Mouse (Mus musculus): ENCODE measurements around the gene Cog5. TPM values are rescaled to one million over a fixed set of nuclear protein-coding genes. Genes with fewer than 3 reads are reported as not detected.

Gene Cog5
- polyA plus RNA-seq, 1 experiment from 2014 or later: 38.1 TPM

GRCm38 (mm10) chr12:31907436-31907835, 252.8 kb downstream of the Cog5 start:
- Histone ChIP-seq H3K36me3 (ENCODE audit: control insufficient read depth, insufficient read depth, low read length) (no peaks in the 10 kb centered on the region), H3K9me3 (ENCODE audit: control insufficient read depth, low read length) (no peaks in the 10 kb centered on the region), H3K27ac (replicated peaks; ENCODE audit: low read depth, low read length) (no peak overlapping the region), H3K4me2 (ENCODE audit: low read depth, severe bottlenecking) (no peak overlapping the region), H3K4me3 (ENCODE audit: low read depth, low read length) (no peak overlapping the region), H3K4me1 (ENCODE audit: control insufficient read depth, insufficient read depth, low read length) (no peaks in the 10 kb centered on the region), H3K9ac (ENCODE audit: low read length) (no peak overlapping the region), H3K27me3 (ENCODE audit: control insufficient read depth, insufficient read depth, low read length) (no peaks in the 10 kb centered on the region)
- WGBS: 87% methylated on average over 2 of the region's 2 CpGs
- ATAC-seq (ENCODE audit: insufficient number of reproducible peaks, low FRiP score, low TSS enrichment, low read depth) (no peak), DNase-seq (ENCODE audit: low spot score) (no peak)

GRCm38 (mm10) chr12:31912966-31913551, 258.4 kb downstream of the Cog5 start:
- no peak overlapping the region for H3K4me3 ChIP-seq (ENCODE audit: low read depth, low read length)

GRCm38 (mm10) chr12:31913614-31914013, 258.9 kb downstream of the Cog5 start:
- no peak for DNase-seq (ENCODE audit: low spot score)
- WGBS: 76% methylated on average over 4 of the region's 4 CpGs
- Histone ChIP-seq H3K4me2 (ENCODE audit: low read depth, severe bottlenecking) (no peak overlapping the region), H3K4me1 (ENCODE audit: control insufficient read depth, insufficient read depth, low read length) (no peaks in the 10 kb centered on the region), H3K4me3 (ENCODE audit: low read depth, low read length) (no peak overlapping the region), H3K27ac (replicated peaks; ENCODE audit: low read depth, low read length) (no peak overlapping the region), H3K27me3 (ENCODE audit: control insufficient read depth, insufficient read depth, low read length) (no peaks in the 10 kb centered on the region), H3K9ac (ENCODE audit: low read length) (no peak overlapping the region), H3K36me3 (ENCODE audit: control insufficient read depth, insufficient read depth, low read length) (no peaks in the 10 kb centered on the region; the same call in 1 of the 2 replicates), H3K9me3 (ENCODE audit: control insufficient read depth, low read length) (no peaks in the 10 kb centered on the region)
- ATAC-seq (ENCODE audit: insufficient number of reproducible peaks, low FRiP score, low TSS enrichment, low read depth): no peak

More at GRCm38 (mm10) chr12:31912966-31913551, 258.4 kb downstream of the Cog5 start:
- Histone ChIP-seq H3K36me3 (ENCODE audit: control insufficient read depth, insufficient read depth, low read length) (no peaks in the 10 kb centered on the region; the same call in 1 of the 2 replicates), H3K9me3 (ENCODE audit: control insufficient read depth, low read length) (no peaks in the 10 kb centered on the region), H3K27me3 (ENCODE audit: control insufficient read depth, insufficient read depth, low read length) (no peaks in the 10 kb centered on the region), H3K27ac (replicated peaks; ENCODE audit: low read depth, low read length) (no peak overlapping the region), H3K4me1 (ENCODE audit: control insufficient read depth, insufficient read depth, low read length) (no peaks in the 10 kb centered on the region), H3K9ac (ENCODE audit: low read length) (no peak overlapping the region), H3K4me2 (ENCODE audit: low read depth, severe bottlenecking) (no peak overlapping the region)
- 75% methylated on average over 6 of the region's 6 CpGs for WGBS
- ATAC-seq (ENCODE audit: insufficient number of reproducible peaks, low FRiP score, low TSS enrichment, low read depth) (no peak), DNase-seq (ENCODE audit: low spot score) (no peak)

GRCm38 (mm10) chr12:31916691-31917090, 262.0 kb downstream of the Cog5 start:
- no peak for DNase-seq (ENCODE audit: low spot score)
- 93% methylated on average over 5 of the region's 5 CpGs for WGBS
- peaks cover 2% of the 10 kb centered on the region; the same call in 1 of the 2 replicates for H3K36me3 ChIP-seq (ENCODE audit: control insufficient read depth, insufficient read depth, low read length)

GRCm38 (mm10) chr12:31917245-31917644, 262.6 kb downstream of the Cog5 start:
- no peak for ATAC-seq (ENCODE audit: insufficient number of reproducible peaks, low FRiP score, low TSS enrichment, low read depth)
- H3K9ac ChIP-seq (ENCODE audit: low read length): no peak overlapping the region
- no peak overlapping the region for H3K4me3 ChIP-seq (ENCODE audit: low read depth, low read length)
- peaks cover 2% of the 10 kb centered on the region; the same call in 1 of the 2 replicates for H3K36me3 ChIP-seq (ENCODE audit: control insufficient read depth, insufficient read depth, low read length)
- H3K4me1 ChIP-seq (ENCODE audit: control insufficient read depth, insufficient read depth, low read length): no peaks in the 10 kb centered on the region
- no peak overlapping the region for H3K27ac ChIP-seq (replicated peaks; ENCODE audit: low read depth, low read length)
- no peak overlapping the region for H3K4me2 ChIP-seq (ENCODE audit: low read depth, severe bottlenecking)
- no peak for DNase-seq (ENCODE audit: low spot score)
- no peaks in the 10 kb centered on the region for H3K27me3 ChIP-seq (ENCODE audit: control insufficient read depth, insufficient read depth, low read length)
- 88% methylated on average over 5 of the region's 5 CpGs for WGBS
- no peaks in the 10 kb centered on the region for H3K9me3 ChIP-seq (ENCODE audit: control insufficient read depth, low read length)

More at GRCm38 (mm10) chr12:31916691-31917090, 262.0 kb downstream of the Cog5 start:
- no peak overlapping the region for H3K4me3 ChIP-seq (ENCODE audit: low read depth, low read length)
- H3K9ac ChIP-seq (ENCODE audit: low read length): no peak overlapping the region
- no peaks in the 10 kb centered on the region for H3K4me1 ChIP-seq (ENCODE audit: control insufficient read depth, insufficient read depth, low read length)
- no peak for ATAC-seq (ENCODE audit: insufficient number of reproducible peaks, low FRiP score, low TSS enrichment, low read depth)
- H3K27me3 ChIP-seq (ENCODE audit: control insufficient read depth, insufficient read depth, low read length): no peaks in the 10 kb centered on the region
- no peak overlapping the region for H3K27ac ChIP-seq (replicated peaks; ENCODE audit: low read depth, low read length)
- H3K9me3 ChIP-seq (ENCODE audit: control insufficient read depth, low read length): no peaks in the 10 kb centered on the region
- no peak overlapping the region for H3K4me2 ChIP-seq (ENCODE audit: low read depth, severe bottlenecking)

- Histone ChIP-seq H3K36me3 (ENCODE audit: control insufficient read depth, insufficient read depth, low read length) (peaks cover 2% of the 10 kb centered on the region; the same call in 1 of the 2 replicates), H3K27me3 (ENCODE audit: control insufficient read depth, insufficient read depth, low read length) (no peaks in the 10 kb centered on the region)
- WGBS: 87% methylated on average over 18 of the region's 18 CpGs
Measured at GRCm38 (mm10) chr12:31920464-31921405, 266.1 kb downstream of the Cog5 start.

GRCm38 (mm10) chr12:31924135-31924534, 269.5 kb downstream of the Cog5 start:
- 96% methylated on average over 3 of the region's 3 CpGs for WGBS
- Histone ChIP-seq H3K4me3 (ENCODE audit: low read depth, low read length) (no peak overlapping the region), H3K9me3 (ENCODE audit: control insufficient read depth, low read length) (no peaks in the 10 kb centered on the region), H3K27ac (replicated peaks; ENCODE audit: low read depth, low read length) (no peak overlapping the region), H3K27me3 (ENCODE audit: control insufficient read depth, insufficient read depth, low read length) (no peaks in the 10 kb centered on the region), H3K4me2 (ENCODE audit: low read depth, severe bottlenecking) (no peak overlapping the region), H3K36me3 (ENCODE audit: control insufficient read depth, insufficient read depth, low read length) (peaks cover 2% of the 10 kb centered on the region; the same call in 1 of the 2 replicates), H3K9ac (ENCODE audit: low read length) (no peak overlapping the region), H3K4me1 (ENCODE audit: control insufficient read depth, insufficient read depth, low read length) (no peaks in the 10 kb centered on the region)
- DNase-seq (ENCODE audit: low spot score) (no peak), ATAC-seq (ENCODE audit: insufficient number of reproducible peaks, low FRiP score, low TSS enrichment, low read depth) (no peak)

More at GRCm38 (mm10) chr12:31920464-31921405, 266.1 kb downstream of the Cog5 start:
- no peak for ATAC-seq (ENCODE audit: insufficient number of reproducible peaks, low FRiP score, low TSS enrichment, low read depth)
- DNase-seq (ENCODE audit: low spot score): no peak
- no peaks in the 10 kb centered on the region for H3K9me3 ChIP-seq (ENCODE audit: control insufficient read depth, low read length)
- no peaks in the 10 kb centered on the region for H3K4me1 ChIP-seq (ENCODE audit: control insufficient read depth, insufficient read depth, low read length)
- no peak overlapping the region for H3K4me3 ChIP-seq (ENCODE audit: low read depth, low read length)
- H3K9ac ChIP-seq (ENCODE audit: low read length): no peak overlapping the region
- H3K4me2 ChIP-seq (ENCODE audit: low read depth, severe bottlenecking): no peak overlapping the region
- H3K27ac ChIP-seq (replicated peaks; ENCODE audit: low read depth, low read length): no peak overlapping the region

GRCm38 (mm10) chr12:31925343-31925742, 270.7 kb downstream of the Cog5 start:
- Histone ChIP-seq H3K36me3 (ENCODE audit: control insufficient read depth, insufficient read depth, low read length) (peaks cover 2% of the 10 kb centered on the region; the same call in 1 of the 2 replicates), H3K4me2 (ENCODE audit: low read depth, severe bottlenecking) (no peak overlapping the region), H3K9ac (ENCODE audit: low read length) (no peak overlapping the region), H3K4me1 (ENCODE audit: control insufficient read depth, insufficient read depth, low read length) (no peaks in the 10 kb centered on the region), H3K9me3 (ENCODE audit: control insufficient read depth, low read length) (no peaks in the 10 kb centered on the region), H3K27ac (replicated peaks; ENCODE audit: low read depth, low read length) (no peak overlapping the region), H3K27me3 (ENCODE audit: control insufficient read depth, insufficient read depth, low read length) (no peaks in the 10 kb centered on the region), H3K4me3 (ENCODE audit: low read depth, low read length) (no peak overlapping the region)
- WGBS: 80% methylated on average over 6 of the region's 6 CpGs
- DNase-seq (ENCODE audit: low spot score) (no peak), ATAC-seq (ENCODE audit: insufficient number of reproducible peaks, low FRiP score, low TSS enrichment, low read depth) (no peak)

All from limb, embryonic 11.5 days (tissue).